Mouse (Mus musculus) bone marrow, adult 2 months (tissue): ENCODE measurements around the gene Vill.

Experiments
- CTCF ChIP-seq: fragments of 200-500 bp; IDR thresholded peaks from 2 replicates; pipeline ENCODE4 v1.5.1; 2011; ENCODE audit warnings: low read length, control low read depth; ENCODE audit not compliant: control insufficient read depth, insufficient read depth
- POLR2A ChIP-seq: fragments of 200-500 bp; IDR thresholded peaks from 2 replicates; pipeline ENCODE4 v1.6.1; 2011; ENCODE audit warnings: low read depth, mild to moderate bottlenecking, control low read depth, low read length, borderline replicate concordance; ENCODE audit not compliant: control insufficient read depth

DNA sequence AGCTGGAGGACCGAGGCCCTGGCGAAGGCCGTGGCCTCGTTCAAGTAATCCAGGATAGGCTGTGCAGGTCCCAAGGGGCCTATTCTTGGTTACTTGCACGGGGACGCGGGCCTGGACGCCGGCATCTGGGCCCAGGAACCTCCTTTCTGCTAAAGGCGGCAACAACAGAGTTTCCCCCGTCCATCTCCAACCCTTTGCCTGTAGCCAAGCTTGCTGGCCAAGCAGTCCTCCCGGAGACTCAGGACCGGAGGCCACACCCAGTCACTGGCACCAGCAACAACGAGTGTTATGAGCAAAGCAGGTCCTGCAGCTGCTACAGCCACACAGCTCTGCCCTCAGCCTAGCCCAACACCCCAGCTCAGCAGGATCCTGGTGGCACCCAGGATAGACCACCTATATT is 20.8 kb upstream of the Vill start:
- TF ChIP-seq CTCF, result no peak
- TF ChIP-seq POLR2A, result no peak
